Mouse (Mus musculus): ENCODE results near the gene Ttc27. TPM values are rescaled to one million over a fixed set of nuclear protein-coding genes. Genes with fewer than 3 reads are reported as not detected.

The Ttc27 gene
- total RNA-seq, 1 experiment from 2014 or later = 69.6 TPM

DNA sequence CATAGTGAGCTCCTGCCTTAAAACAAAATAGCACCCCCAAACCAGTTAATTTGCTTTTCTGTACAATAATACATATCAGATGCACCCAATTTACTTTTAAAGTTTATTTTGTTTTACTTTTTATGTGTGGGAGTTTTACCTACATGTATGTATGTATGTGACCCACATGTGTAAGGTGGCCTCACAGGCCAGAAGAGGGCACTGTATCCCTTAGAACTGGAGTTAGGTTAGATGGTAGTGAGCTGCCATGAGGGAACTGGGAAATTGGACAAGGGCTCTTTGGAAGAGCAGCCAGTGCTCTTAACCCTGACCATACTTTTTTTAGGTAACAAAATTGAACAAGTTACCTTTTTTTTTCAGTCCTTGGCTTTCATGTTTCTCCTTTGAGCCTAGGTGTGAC, 15.3 kb downstream of the Ttc27 start:
- ATAC-seq (replicated peaks in 1 of 2; ENCODE audit: insufficient read depth in 1 of 2, low FRiP score in 2 of 2, low TSS enrichment in 1 of 2, low read depth in 1 of 2, poor library complexity in 2 of 2, severe bottlenecking in 2 of 2) = no peak

- peak; percentile 61 to 65 for ATAC-seq (replicated peaks in 1 of 2; ENCODE audit: insufficient read depth in 1 of 2, low FRiP score in 2 of 2, low TSS enrichment in 1 of 2, low read depth in 1 of 2, poor library complexity in 2 of 2, severe bottlenecking in 2 of 2)
These were observed 17.9 kb downstream of the Ttc27 start for GRCm38 (mm10) chr17:74735392-74735791.

GRCm38 (mm10) chr17:74749659-74750058, 32.1 kb downstream of the Ttc27 start:
- no peak for ATAC-seq (replicated peaks in 1 of 2; ENCODE audit: insufficient read depth in 1 of 2, low FRiP score in 2 of 2, low TSS enrichment in 1 of 2, low read depth in 1 of 2, poor library complexity in 2 of 2, severe bottlenecking in 2 of 2)

GRCm38 (mm10) chr17:74751026-74751425, 33.5 kb downstream of the Ttc27 start:
- ATAC-seq (replicated peaks in 1 of 2; ENCODE audit: insufficient read depth in 1 of 2, low FRiP score in 2 of 2, low TSS enrichment in 1 of 2, low read depth in 1 of 2, poor library complexity in 2 of 2, severe bottlenecking in 2 of 2) = no peak

DNA sequence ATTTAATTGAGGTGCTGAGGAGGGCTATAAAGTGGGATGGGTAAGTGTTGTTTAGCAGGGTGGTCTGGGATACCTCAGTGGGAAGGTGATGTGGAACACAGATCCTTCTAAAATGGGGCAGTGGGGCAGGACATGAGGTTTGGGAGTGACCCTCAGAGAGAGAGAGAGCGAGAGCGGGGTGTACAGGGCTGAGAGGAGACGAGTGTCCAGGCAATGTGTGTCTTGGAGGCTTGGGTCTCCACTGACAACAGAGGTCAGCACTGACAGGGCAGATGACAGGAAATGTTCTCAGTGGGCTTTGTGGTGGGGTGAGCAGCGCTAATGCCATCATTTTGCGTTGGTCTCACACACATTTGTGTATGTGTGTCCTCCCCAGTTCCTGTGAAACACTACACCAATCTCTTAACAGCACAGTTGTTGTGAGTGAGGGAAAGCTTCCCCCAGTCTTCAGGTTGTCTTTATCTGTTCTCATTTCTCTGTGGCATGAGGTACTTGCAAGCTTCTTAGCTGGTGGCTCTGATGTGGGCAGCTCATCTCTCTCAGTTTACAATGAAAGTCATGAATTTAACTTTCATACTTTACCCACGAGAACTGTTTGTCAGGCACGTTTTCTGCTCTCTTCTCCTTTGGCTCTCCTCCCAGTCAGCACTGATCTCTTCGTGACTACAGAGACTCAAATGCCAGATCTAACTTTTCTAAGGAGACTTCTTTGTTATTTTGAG, 35.5 kb downstream of the Ttc27 start:
- ATAC-seq (replicated peaks in 1 of 2; ENCODE audit: insufficient read depth in 1 of 2, low FRiP score in 2 of 2, low TSS enrichment in 1 of 2, low read depth in 1 of 2, poor library complexity in 2 of 2, severe bottlenecking in 2 of 2) = no peak

- ATAC-seq (replicated peaks in 1 of 2; ENCODE audit: insufficient read depth in 1 of 2, low FRiP score in 2 of 2, low TSS enrichment in 1 of 2, low read depth in 1 of 2, poor library complexity in 2 of 2, severe bottlenecking in 2 of 2) = no peak
These were observed 36.1 kb downstream of the Ttc27 start for GRCm38 (mm10) chr17:74753628-74754104.

DNA sequence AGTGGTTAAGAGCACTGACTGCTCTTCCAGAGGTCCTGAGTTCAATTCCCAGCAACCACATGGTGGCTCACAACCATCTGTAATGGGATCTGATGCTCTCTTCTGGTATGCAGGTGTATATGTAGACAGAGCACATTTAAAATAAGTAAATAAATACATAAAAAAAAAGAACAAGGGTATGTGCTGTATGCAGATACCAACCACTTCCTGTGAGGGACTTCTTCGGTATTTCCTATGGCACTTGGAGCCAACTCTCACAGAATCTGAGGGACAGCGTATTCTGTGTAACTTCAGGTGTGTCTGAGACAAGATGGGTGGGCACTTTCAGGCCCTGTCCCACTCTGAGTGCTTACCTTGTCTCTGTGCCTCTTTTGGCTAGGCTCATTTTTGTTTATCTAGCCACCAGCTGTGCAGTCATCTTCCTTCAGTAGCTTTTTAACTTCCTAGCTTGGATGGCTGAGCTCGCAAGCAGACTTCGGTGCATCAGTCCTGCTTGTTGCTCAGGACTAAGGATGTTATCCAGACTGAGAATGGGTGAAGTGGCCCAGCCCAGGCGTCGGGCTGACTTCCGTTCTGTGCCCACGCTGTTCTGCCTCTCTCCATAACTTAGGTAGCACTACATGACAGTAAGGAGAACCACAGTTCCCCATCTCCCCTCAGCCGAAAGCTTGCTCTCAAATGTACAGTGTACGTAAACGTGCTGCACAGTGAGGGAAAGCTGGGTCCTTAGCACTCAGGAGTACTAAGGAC, 37.0 kb downstream of the Ttc27 start:
- ATAC-seq (replicated peaks in 1 of 2; ENCODE audit: insufficient read depth in 1 of 2, low FRiP score in 2 of 2, low TSS enrichment in 1 of 2, low read depth in 1 of 2, poor library complexity in 2 of 2, severe bottlenecking in 2 of 2) = no peak

GRCm38 (mm10) chr17:74769390-74769811, 51.9 kb downstream of the Ttc27 start:
- peak; percentile 50 to 60 for ATAC-seq (replicated peaks in 1 of 2; ENCODE audit: insufficient read depth in 1 of 2, low FRiP score in 2 of 2, low TSS enrichment in 1 of 2, low read depth in 1 of 2, poor library complexity in 2 of 2, severe bottlenecking in 2 of 2)

DNA sequence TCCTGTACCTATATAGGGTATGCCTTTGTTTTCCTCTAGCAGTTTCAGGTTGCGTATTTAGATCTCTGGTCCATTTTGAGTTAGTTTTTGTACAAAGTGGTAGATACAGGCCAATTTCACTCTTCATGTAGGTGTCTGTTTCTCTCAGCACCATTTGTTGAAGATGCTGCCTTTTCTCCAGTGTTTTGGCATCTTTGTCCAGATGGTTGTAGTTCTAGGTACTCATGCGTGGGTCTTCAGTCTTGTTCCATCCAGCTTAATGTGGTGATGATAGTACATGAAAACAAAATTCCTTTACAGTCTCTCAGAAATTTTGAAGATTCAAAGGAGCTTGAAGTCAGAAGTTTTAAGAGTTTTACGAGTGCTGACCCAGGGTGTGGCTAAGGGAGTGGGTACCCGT, 54.8 kb downstream of the Ttc27 start:
- no peak for ATAC-seq (replicated peaks in 1 of 2; ENCODE audit: insufficient read depth in 1 of 2, low FRiP score in 2 of 2, low TSS enrichment in 1 of 2, low read depth in 1 of 2, poor library complexity in 2 of 2, severe bottlenecking in 2 of 2)

GRCm38 (mm10) chr17:74773556-74773955, 56.0 kb downstream of the Ttc27 start:
- ATAC-seq (replicated peaks in 1 of 2; ENCODE audit: insufficient read depth in 1 of 2, low FRiP score in 2 of 2, low TSS enrichment in 1 of 2, low read depth in 1 of 2, poor library complexity in 2 of 2, severe bottlenecking in 2 of 2) = no peak

DNA sequence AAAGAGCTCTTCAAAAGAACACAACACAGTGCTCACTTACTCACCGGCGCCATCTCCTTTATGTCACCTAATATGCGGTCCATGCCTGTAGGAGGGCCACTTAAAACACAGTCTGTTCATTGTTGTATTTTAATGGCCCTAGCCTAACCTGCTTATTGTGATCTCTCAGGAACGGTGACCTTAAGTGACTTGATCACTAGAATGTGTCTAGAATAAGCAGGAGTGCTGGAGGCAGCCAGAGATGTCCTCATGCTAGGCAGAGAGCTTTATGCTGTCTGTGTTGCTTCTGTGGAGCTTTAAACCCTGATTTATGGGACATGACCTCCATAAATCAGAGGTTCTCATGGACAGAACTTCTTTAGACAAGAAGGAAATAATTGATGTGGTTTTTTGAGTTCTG, 62.6 kb downstream of the Ttc27 start:
- no peak for ATAC-seq (replicated peaks in 1 of 2; ENCODE audit: insufficient read depth in 1 of 2, low FRiP score in 2 of 2, low TSS enrichment in 1 of 2, low read depth in 1 of 2, poor library complexity in 2 of 2, severe bottlenecking in 2 of 2)

- no peak for ATAC-seq (replicated peaks in 1 of 2; ENCODE audit: insufficient read depth in 1 of 2, low FRiP score in 2 of 2, low TSS enrichment in 1 of 2, low read depth in 1 of 2, poor library complexity in 2 of 2, severe bottlenecking in 2 of 2)
These were observed 63.1 kb downstream of the Ttc27 start for GRCm38 (mm10) chr17:74780627-74781026.

DNA sequence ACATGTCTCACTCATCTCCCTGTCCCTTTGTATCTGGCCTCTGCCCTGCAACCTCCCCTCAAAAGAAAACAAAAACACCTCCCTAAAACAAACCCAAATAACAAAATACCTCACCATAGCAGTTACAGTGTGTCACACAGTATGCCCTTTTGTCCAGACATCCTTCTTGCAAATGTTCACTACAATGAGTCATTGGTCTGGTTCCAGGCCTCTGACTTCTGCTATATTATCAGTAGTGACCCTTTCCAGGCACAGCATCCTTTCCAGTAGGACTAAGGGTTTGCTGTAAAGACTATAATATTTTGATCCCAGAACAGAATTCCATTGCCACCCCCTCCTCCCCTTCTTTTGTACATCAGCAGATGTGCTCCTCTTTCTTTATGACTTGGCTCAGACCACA, 64.4 kb downstream of the Ttc27 start:
- ATAC-seq (replicated peaks in 1 of 2; ENCODE audit: insufficient read depth in 1 of 2, low FRiP score in 2 of 2, low TSS enrichment in 1 of 2, low read depth in 1 of 2, poor library complexity in 2 of 2, severe bottlenecking in 2 of 2) = no peak

- ATAC-seq (replicated peaks in 1 of 2; ENCODE audit: insufficient read depth in 1 of 2, low FRiP score in 2 of 2, low TSS enrichment in 1 of 2, low read depth in 1 of 2, poor library complexity in 2 of 2, severe bottlenecking in 2 of 2) = no peak
These were observed 68.1 kb downstream of the Ttc27 start for GRCm38 (mm10) chr17:74785586-74785985.

DNA sequence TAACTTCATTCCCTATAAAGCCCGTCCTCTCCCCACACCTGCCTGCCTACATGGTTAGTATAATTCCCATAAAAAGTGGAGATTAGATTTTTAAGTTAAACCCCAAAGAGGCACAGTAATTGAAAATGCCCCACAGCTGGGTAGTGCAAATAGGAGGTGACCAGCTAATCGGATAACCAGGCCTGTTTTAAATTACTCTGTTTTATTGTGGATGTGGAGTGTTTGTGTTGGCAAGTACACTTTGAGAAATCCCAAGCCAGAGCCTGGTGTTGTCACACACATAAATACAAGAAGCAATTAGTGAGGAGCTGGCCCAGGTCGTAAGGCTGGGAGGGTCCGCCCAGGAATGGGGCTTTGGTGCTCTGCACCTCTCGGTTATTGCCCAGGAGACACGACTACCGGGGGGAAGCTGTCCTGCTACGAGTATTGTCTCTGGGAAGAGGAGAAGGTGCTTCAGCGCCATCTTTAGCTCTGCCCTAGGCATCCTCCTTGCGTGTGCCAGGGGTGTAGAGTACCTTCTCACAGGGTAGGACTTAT, 68.7 kb downstream of the Ttc27 start:
- no peak for ATAC-seq (replicated peaks in 1 of 2; ENCODE audit: insufficient read depth in 1 of 2, low FRiP score in 2 of 2, low TSS enrichment in 1 of 2, low read depth in 1 of 2, poor library complexity in 2 of 2, severe bottlenecking in 2 of 2)

DNA sequence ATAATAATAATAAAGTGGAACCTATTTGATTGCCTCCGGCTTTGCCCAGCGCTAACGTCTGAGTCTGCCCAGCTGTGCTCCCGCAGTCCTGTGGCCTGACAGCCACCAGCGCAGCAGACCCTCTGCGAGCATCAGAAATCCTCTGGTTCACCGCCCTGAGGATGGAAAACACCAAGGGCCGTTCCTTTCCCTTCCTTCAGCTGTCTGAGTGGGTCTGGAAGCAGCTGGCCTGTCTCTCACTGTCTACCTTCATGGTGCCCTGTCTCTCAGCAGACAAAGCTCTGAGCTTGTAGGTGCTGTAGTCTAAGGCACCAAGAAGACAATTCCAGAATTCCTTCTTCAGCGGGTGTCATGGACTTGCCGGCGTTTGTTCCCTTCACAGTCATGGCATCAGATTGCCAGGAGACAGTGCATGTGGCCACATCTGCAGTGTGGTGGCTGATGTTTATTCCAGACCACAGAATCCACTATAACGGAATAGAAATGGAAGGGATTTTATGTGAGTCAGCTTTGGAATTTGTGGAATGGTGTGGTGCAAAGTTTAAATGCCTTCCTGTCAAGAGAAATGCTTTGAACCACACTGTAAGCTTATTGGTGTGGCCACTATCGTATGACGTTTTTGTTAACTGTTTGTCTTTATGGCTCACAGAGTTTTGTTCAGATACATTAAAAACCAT, 78.6 kb downstream of the Ttc27 start:
- no peak for ATAC-seq (replicated peaks in 1 of 2; ENCODE audit: insufficient read depth in 1 of 2, low FRiP score in 2 of 2, low TSS enrichment in 1 of 2, low read depth in 1 of 2, poor library complexity in 2 of 2, severe bottlenecking in 2 of 2)

GRCm38 (mm10) chr17:74799865-74800264, 82.3 kb downstream of the Ttc27 start:
- no peak for ATAC-seq (replicated peaks in 1 of 2; ENCODE audit: insufficient read depth in 1 of 2, low FRiP score in 2 of 2, low TSS enrichment in 1 of 2, low read depth in 1 of 2, poor library complexity in 2 of 2, severe bottlenecking in 2 of 2)

- peak; percentile 73 to 87 for ATAC-seq (replicated peaks in 1 of 2; ENCODE audit: insufficient read depth in 1 of 2, low FRiP score in 2 of 2, low TSS enrichment in 1 of 2, low read depth in 1 of 2, poor library complexity in 2 of 2, severe bottlenecking in 2 of 2)
These were observed 85.2 kb downstream of the Ttc27 start for GRCm38 (mm10) chr17:74802765-74803164.

All from hematopoietic stem cell, adult 5-6 weeks (primary cell).